Mouse (Mus musculus) layer of hippocampus, adult 8-10 months (tissue): ENCODE measurements around the gene Mtmr1. TPM values are rescaled to one million over a fixed set of nuclear protein-coding genes. Genes with fewer than 3 reads are reported as not detected.

Source experiments
- DNase-seq, 2 experiments: peaks; one replicate each; pipeline ENCODE4 v3.0.0; 2022; ENCODE audit warnings: low spot score in 2 of 2
- total RNA-seq, 4 experiments: library from RNA; stranded (reverse); gene quantifications; 2 replicates each; pipeline ENCODE4 v1.2.4; 2022

Gene Mtmr1
- total RNA-seq, 4 experiments from 2014 or later = 45.3 to 55.8 (median 55.2) TPM

DNA sequence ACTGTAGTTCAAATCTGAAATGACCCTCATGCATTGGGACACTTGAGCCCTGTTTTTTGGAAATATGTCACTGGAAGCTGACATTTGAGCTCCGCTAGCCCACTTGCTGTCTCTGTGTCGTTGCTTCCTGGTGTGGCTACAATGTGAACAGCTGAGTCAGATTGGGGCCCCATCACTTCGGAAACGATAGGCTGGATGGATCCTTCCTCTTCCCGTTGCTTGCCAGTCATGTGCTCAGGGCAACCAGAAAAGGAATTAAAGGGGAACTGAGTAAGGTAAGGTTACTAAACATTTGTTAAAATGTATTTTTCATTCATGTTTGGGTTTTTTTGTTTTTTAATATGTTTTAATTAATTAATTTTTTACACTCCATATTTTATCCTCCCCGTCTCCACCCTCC is 74.9 kb downstream of the Mtmr1 start:
- no peak for DNase-seq

DNA sequence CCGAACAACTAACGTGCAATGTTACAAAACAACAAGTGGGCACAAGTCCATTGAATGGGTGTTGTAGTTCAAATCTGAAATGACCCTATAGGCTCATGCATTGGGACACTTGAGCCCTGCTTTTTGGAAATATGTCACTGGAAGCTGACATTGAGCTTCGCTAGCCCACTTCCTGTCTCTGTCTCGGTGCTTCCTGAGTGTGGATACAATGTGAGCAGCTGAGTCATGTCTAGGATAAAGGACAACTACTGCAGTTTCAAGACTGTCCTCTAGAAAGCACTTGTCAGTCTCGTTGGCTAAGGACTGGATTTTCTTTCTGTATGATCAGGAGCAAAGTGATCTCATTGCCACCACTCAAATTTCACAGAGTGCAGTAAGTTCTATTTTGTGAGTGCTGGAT is 78.4 kb downstream of the Mtmr1 start:
- no peak for DNase-seq

DNA sequence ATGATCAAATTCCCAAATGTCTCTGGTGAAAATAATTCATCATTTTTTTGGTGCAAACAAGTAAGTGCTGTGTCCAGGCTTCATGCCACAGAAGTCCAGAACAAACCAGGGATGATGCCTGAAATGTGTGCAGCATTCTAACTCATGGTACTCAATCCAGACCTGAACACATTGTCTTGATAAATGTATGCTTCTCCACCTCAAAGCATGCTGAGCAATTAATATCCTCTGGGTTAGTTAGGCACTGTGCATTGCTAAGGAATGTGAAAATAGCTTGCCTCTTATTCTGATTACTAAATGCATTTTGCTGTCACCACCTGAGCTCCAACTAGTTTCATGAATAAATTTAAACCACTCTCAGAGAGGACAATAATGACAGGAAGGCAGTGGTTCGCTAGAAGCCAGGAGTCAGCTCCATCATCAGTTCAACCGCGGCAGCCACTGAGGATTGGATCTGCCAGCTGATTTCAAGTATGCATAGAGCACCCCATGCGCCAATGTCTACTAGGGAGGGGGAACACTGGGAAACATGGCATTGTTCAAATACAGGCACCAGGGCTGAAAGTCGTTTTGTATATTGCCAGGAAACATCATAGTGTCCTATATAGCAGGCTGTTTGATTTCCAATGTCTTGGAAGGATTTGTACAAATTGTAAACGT is 91.6 kb downstream of the Mtmr1 start:
- no peak for DNase-seq

DNA sequence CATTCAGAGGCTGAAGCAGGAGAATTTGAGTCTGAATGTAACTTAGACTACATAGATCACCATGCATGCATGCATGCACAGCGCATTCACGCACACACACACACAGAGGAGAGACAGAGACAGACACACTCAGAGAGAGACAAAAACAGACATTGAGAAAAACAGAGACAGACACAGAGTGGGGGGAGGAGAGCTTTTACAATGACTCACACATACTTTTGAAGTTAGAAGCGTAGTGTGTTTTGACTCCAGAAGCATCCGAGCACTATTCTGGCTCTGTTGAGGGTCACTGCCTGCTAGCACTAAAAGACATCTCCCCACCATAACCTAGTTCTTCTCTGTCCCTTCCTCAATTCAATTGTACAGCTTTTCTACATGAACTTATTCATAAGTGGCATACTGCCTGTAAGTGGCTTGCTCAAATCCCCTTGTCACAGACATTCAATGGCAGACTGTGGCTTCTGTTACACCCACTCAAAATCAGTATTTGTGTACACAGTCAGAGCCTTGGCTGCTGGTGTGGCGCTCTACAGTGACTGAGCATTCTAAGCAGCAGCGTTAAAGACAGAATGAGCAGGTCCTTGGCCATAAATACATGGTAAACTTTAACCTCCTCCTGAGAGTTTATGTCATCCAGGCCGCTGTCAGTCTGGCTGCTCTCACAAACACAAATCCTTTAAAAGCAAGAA is 99.7 kb downstream of the Mtmr1 start:
- DNase-seq = peak; percentile 2 to 5

DNA sequence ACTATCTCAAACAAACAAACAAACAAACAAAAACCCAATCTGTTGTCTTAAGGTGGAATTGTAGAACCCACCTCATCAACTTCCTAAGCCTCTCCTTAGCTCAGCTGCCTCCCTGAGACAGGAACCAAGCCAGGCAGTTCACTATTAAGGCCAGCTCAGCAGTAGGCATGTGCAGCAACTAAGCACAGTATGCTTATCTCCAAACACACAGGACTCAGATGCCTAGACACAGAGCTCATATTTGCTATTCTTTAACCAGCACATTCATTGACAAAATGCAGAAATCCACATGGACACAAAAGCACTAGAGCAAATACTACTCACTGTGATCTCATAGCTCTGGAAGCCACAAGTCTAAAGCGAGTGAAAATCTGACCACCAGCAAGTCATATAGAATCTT is 100.9 kb downstream of the Mtmr1 start:
- no peak for DNase-seq

DNA sequence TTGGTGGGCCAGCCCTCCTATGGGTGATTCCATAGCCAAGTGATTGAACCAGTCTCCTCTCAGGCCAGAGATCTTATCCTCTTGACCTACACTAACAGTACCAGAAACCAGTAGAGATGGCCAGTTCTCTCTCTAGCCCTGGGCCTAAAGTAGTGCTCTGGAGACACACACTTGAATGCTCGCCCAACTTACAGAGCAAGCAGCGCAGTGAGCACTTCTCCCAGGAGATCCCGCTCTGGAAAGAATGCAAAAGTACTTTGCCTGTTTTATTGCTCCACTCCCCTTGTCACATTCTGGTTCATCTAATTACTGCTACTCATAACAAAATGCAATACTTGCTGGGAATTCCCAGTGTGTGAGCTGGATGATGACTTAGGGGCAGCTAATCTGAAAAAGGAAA is 102.9 kb downstream of the Mtmr1 start:
- DNase-seq = no peak

Other genes starting within 250 kb of the Mtmr1 start
- 1 to 10 TPM; 8.2 to 9.4 (median 8.6) TPM for gene Mtm1, start 154.0 kb upstream of the Mtmr1 start, total RNA-seq
- gene Cd99l2, start 128.1 kb downstream of the Mtmr1 start, total RNA-seq = 10 to 100 TPM; 51.3 to 57.8 (median 56.4) TPM
- 10 to 100 TPM; 11.6 to 19.2 (median 13.2) TPM for gene Hmgb3, start 191.2 kb downstream of the Mtmr1 start, total RNA-seq